Mouse (Mus musculus) liver, embryonic 14.5 days (tissue): ENCODE data around the gene Foxr2. TPM values are rescaled to one million over a fixed set of nuclear protein-coding genes. Genes with fewer than 3 reads are reported as not detected.
A peak's percentile ranks its signal among the peaks of the same experiment; 100 is the strongest.

ENCODE experiments used
- ATAC-seq: fragments of 200-750 bp; cut with Nextera tagmentation; 2 replicates; pipeline ENCODE4 v1.8.0; 2017; ENCODE audit warnings: moderate number of reproducible peaks, mild to moderate bottlenecking, moderate library complexity; ENCODE audit not compliant: insufficient read depth
- DNase-seq, 3 experiments: peaks; one replicate each; pipeline ENCODE4 v3.0.0-alpha.2; 2012 to 2013; ENCODE audit warnings: low read depth in 3 of 3, low spot score in 3 of 3
- H3K27ac ChIP-seq: fragments of 300-500 bp; sonication (generic); 2 replicates; pipeline ENCODE4 v1.5.1; 2014; ENCODE audit warnings: moderate library complexity, mild to moderate bottlenecking, control low read depth, inconsistent platforms
- H3K27me3 ChIP-seq: fragments of 300-500 bp; sonication (generic); 2 replicates; pipeline ENCODE4 v1.6.1; 2014; ENCODE audit warnings: mild to moderate bottlenecking, low read length, moderate library complexity; ENCODE audit not compliant: control insufficient read depth, insufficient read depth
- H3K36me3 ChIP-seq: fragments of 300-500 bp; sonication (generic); replicated peaks from 2 replicates; pipeline ENCODE4 v1.6.1; 2014; ENCODE audit warnings: low read depth; ENCODE audit not compliant: control insufficient read depth, insufficient read depth
- H3K4me1 ChIP-seq, 2 experiments: fragments of 200-500 bp in 1 of 2; fragments of 300-500 bp in 1 of 2; sonication (generic) in 1 of 2; replicated peaks; 2 replicates each; pipeline ENCODE4 v1.6.1; 2012 to 2014; ENCODE audit warnings: antibody characterized with exemption in 1 of 2, inconsistent platforms in 1 of 2, low read length in 1 of 2; ENCODE audit not compliant: control insufficient read depth in 2 of 2, insufficient read depth in 2 of 2
- H3K4me2 ChIP-seq: fragments of 300-500 bp; sonication (generic); 2 replicates; pipeline ENCODE4 v1.6.1; 2014; ENCODE audit warnings: low read depth, mild to moderate bottlenecking, control low read depth, moderate library complexity
- H3K4me3 ChIP-seq, 2 experiments: fragments of 200-500 bp in 1 of 2; fragments of 300-500 bp in 1 of 2; sonication (generic) in 1 of 2; 2 replicates each; pipeline ENCODE4 v1.5.1; 2012 to 2014; ENCODE audit warnings: low read depth in 2 of 2, low read length in 2 of 2, mild to moderate bottlenecking in 2 of 2, control low read depth in 1 of 2, inconsistent platforms in 1 of 2, moderate library complexity in 1 of 2; ENCODE audit not compliant: insufficient read depth in 1 of 2
- H3K9ac ChIP-seq: fragments of 300-500 bp; sonication (generic); replicated peaks from 2 replicates; pipeline ENCODE4 v1.6.1; 2014; ENCODE audit warnings: mild to moderate bottlenecking, control low read depth, moderate library complexity
- H3K9me3 ChIP-seq: fragments of 300-500 bp; sonication (generic); 2 replicates; pipeline ENCODE4 v1.6.1; 2016; ENCODE audit warnings: low read length, mixed read lengths; ENCODE audit not compliant: control insufficient read depth
- CTCF ChIP-seq: IDR thresholded peaks from 2 replicates; pipeline ENCODE4 v1.5.1; 2016; ENCODE audit warnings: antibody characterized with exemption, low read depth, control low read depth
- EP300 ChIP-seq: IDR thresholded peaks from 2 replicates; pipeline ENCODE4 v1.6.1; 2016; ENCODE audit warnings: antibody characterized with exemption, low read depth
- whole genome bisulfite sequencing: fragments of 180-500 bp; shearing (Covaris S2); extraction: QIAGEN DNeasy Blood & Tissue Kit; methylation state at CpG from one replicate; pipeline ENCODE4 v1.1.7; 2014; ENCODE audit not compliant: insufficient replicate concordance; 5-methylcytosine and 5-hydroxymethylcytosine counted together
- polyA plus RNA-seq, 2 experiments: library from polyadenylated mRNA; depleted of rRNA in 1 of 2; stranded (reverse) in 1 of 2; unstranded in 1 of 2; fragments of >200 nt; fragmentation: Nextera tagmentation in 1 of 2; extraction: Ambion mirVana in 1 of 2; gene quantifications; 2 replicates each; pipeline versions ENCODE4 v1.2.1 to v1.2.3; 2012 to 2014

The Foxr2 gene
- polyA plus RNA-seq, 2 experiments: not detected

- H3K4me3 ChIP-seq: no peak overlapping the region
- H3K27ac ChIP-seq: no peak overlapping the region
- TF ChIP-seq CTCF (peak; percentile 61), EP300 (no peak)
- 24% methylated on average over 3 of the region's 3 CpGs for WGBS
- no peaks in the 10 kb centered on the region for H3K36me3 ChIP-seq
- H3K9ac ChIP-seq: no peak overlapping the region
- no peak overlapping the region for H3K4me2 ChIP-seq
- H3K4me1 ChIP-seq: no peaks in the 10 kb centered on the region
- no peaks in the 10 kb centered on the region for H3K9me3 ChIP-seq
- ATAC-seq (no peak), DNase-seq (no peak)
- H3K27me3 ChIP-seq: no peaks in the 10 kb centered on the region
Observed at GRCm38 (mm10) chrX:153155322-153155721, 36.7 kb downstream of the Foxr2 start.

GRCm38 (mm10) chrX:153174786-153175185, 56.2 kb downstream of the Foxr2 start:
- H3K27ac ChIP-seq: no peak overlapping the region
- 6% methylated on average over 1 of the region's 1 CpGs for WGBS
- no peak overlapping the region for H3K4me2 ChIP-seq
- H3K36me3 ChIP-seq: no peaks in the 10 kb centered on the region
- ATAC-seq: no peak
- TF ChIP-seq CTCF: peak; percentile 52
- no peak for TF ChIP-seq EP300
- H3K9me3 ChIP-seq: no peaks in the 10 kb centered on the region
- H3K9ac ChIP-seq: no peak overlapping the region
- H3K27me3 ChIP-seq: no peaks in the 10 kb centered on the region
- no peak for DNase-seq
- no peak overlapping the region for H3K4me3 ChIP-seq
- no peaks in the 10 kb centered on the region for H3K4me1 ChIP-seq

- 65% methylated on average over 2 of the region's 2 CpGs for WGBS
- H3K9ac ChIP-seq: no peak overlapping the region
- no peak for ATAC-seq
- H3K27ac ChIP-seq: no peak overlapping the region
- no peak overlapping the region for H3K4me2 ChIP-seq
- no peak for TF ChIP-seq CTCF
- TF ChIP-seq EP300: no peak
- DNase-seq: no peak
- H3K9me3 ChIP-seq: no peaks in the 10 kb centered on the region
- H3K36me3 ChIP-seq: no peaks in the 10 kb centered on the region
- no peaks in the 10 kb centered on the region for H3K27me3 ChIP-seq
- H3K4me3 ChIP-seq: no peak overlapping the region
- H3K4me1 ChIP-seq: no peaks in the 10 kb centered on the region
Observed at GRCm38 (mm10) chrX:153182221-153182620, 63.6 kb downstream of the Foxr2 start.

Other genes with a start within 250 kb of the Foxr2 start
- 0.12 and 0.17 TPM in 2 replicates for gene Usp51, start 112.3 kb upstream of the Foxr2 start, polyA plus RNA-seq (2012; rRNA removed)
- 0.14 and 0.46 TPM in 2 replicates for gene Usp51, start 112.3 kb upstream of the Foxr2 start, polyA plus RNA-seq (2014; fragmentation: Nextera tagmentation; extraction: Ambion mirVana)
- gene Mageh1, start 81.2 kb upstream of the Foxr2 start, polyA plus RNA-seq (2012; rRNA removed): 4.4 and 4.5 TPM in 2 replicates
- 5.6 and 5.8 TPM in 2 replicates for gene Mageh1, start 81.2 kb upstream of the Foxr2 start, polyA plus RNA-seq (2014; fragmentation: Nextera tagmentation; extraction: Ambion mirVana)
- gene Rragb, start 21.2 kb downstream of the Foxr2 start, polyA plus RNA-seq (2012; rRNA removed): 0.62 and 1.3 TPM in 2 replicates
- 0.38 and 0.50 TPM in 2 replicates for gene Rragb, start 21.2 kb downstream of the Foxr2 start, polyA plus RNA-seq (2014; fragmentation: Nextera tagmentation; extraction: Ambion mirVana)
- 0.21 and 0.25 TPM in 2 replicates for gene Klf8, start 118.7 kb downstream of the Foxr2 start, polyA plus RNA-seq (2012; rRNA removed)
- 0.10 and 0.24 TPM in 2 replicates for gene Klf8, start 118.7 kb downstream of the Foxr2 start, polyA plus RNA-seq (2014; fragmentation: Nextera tagmentation; extraction: Ambion mirVana)